Mouse (Mus musculus): Measurements from ENCODE around the gene Bcl11a.
A peak's percentile ranks its signal among the peaks of the same experiment; 100 is the strongest.

Gene Bcl11a

DNA sequence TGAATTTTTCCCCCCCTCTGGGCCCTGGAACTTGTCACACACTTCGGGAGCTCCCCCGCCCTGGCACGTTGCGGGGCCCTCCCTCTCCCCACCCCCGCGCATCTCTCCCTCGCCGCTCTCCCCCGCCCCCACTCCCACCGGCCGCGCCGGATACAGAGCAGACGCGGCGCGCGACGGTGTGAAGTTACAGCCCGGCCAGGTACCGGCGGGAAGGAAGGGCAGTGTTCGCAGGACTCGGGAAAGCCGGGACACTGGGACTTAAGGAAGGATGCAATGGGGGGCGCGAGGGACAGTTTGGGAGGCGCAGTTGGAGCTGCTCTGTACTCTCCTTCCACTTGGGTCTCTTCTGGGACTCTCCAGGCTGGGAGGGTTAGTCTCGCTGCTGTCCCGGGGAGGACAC is 2.7 kb downstream of the Bcl11a start:
- DNase-seq (ENCODE audit: low spot score in 2 of 2) = peak in 1 of 2 experiments; percentile 2

DNA sequence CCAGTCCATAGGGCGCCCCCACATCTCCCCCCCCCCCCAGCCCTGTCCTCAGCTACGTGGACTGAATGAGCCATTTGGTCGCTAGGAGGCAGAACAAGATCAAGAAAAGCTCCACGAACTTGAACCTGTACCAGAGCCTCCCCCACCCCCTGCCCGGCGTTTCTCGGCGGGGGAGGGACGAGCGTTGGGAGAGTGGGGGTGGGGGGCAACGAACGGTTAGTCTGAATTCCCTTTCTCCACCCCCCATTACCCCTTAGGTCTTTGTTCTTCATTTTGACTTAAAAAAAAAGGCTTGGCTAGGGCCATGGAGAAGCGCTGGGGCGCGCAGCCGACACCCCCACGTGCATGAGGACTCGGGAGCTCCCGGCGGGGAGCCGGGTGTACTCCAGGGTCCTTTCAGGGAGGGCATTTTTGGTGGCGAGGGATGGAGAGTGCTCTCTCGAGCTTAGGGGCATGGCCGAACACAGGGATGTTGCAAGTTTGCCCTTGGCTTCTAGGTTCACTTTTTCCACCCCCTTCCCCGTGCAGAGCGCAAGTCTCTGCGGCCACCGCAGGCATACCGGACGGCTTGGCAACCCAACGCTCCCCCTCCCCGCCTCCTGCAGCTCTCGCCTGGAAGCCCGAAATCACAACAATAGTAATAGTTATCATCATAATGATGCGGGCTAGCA is 3.3 kb downstream of the Bcl11a start:
- DNase-seq (ENCODE audit: low spot score in 2 of 2) = peak; percentile 24 to 46

DNA sequence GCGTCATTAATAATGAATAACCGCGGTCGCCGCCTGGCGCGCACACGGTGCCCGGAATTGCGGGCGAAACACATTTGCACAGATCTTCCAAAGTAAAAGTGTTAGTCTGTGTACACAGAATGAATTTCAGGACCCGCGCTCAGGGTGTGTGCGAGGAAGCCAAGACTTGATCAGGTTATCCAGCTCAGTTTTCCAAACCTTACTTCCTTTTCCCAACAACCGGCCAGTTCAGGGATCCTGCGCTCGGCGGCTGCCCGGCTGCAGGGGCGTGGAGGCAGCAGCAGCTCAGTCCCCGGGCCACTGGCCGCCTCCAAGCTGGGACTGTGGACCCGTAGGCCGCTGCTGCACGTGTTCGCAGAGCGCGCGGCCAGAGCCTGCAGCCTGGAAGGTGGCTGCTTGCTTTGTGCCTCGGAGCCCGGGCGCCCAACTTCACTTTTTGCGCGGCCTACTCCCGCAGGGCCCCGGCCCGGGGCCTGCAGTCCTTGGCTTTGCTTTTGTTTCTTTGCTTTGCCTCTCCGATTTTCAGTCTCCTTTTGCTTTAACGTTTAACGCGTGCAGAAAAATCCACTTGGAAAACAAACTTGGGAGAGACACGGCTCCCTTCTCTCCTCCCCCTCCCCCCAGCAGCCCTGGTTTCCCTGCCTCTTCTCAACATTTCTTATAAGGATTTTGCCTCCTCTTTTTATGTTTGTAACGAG is 4.0 kb downstream of the Bcl11a start:
- no peak for DNase-seq (ENCODE audit: low spot score in 2 of 2)

DNA sequence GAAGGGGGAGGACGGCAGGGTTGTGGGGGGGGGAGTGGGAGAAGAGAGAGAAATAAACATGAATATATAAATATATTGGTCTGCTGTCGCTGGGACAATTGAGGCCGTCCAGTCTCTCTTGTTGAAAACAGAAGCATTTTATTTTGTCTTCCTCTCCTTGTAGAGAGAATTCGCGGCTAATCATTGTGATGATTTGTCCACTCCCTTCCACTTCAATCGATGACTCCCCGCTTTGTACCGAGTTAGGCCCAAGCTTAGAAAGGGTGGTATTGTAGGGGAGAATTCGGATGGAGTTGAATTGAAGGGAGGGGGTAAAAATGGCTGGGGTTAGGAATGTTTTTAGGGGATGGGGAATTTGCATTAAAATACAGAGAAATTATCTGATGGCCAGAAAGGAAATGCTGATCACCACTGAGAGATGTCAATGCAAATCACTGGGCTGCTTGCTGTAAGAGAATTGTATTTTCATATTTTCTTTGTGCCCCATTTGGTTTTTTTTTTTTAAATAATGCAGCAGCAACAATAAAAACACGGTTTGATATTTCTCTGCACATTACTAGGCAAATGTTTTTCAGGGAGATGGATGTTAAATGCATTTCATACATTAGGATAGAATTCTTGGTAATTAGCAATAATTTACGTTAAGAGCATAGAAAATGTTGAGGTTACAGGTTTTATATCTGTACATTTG is 4.7 kb downstream of the Bcl11a start:
- no peak for DNase-seq (ENCODE audit: low spot score in 2 of 2)

DNA sequence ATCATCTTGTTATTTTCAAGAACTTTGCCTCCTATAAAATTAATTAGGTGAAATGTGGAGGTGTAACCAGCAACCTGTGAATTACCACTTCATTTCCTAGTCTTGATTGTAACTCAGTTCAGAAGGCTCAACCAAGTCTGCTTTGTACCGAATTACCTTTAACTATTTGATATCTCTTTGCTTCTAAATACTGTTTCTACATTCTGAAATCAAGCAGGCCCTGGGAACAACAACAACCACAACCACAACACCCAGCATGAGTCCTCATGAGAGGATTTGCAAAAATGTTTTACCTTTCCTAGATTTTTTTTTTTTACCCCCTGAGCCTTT is 5.2 kb downstream of the Bcl11a start:
- DNase-seq (ENCODE audit: low spot score in 2 of 2) = no peak

DNA sequence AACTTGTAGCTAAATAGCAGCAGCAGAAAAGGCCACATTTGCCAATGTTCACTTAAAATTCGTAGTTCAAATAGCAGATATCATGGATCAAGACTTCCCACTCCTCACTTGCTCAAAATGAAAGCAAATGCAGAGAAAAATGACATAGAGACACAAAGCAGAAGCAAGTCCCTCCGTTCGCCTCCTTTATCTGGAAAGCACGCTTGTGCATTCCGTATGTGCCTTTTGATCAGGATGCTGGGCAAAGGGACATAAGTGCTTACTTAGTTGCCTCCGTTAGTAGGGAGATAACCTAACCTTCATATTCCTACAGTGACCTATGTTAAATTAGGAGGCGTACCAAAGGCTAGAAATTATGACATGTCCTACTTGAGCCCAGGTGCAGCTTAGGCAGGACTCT is 5.6 kb downstream of the Bcl11a start:
- no peak for DNase-seq (ENCODE audit: low spot score in 2 of 2)

DNA sequence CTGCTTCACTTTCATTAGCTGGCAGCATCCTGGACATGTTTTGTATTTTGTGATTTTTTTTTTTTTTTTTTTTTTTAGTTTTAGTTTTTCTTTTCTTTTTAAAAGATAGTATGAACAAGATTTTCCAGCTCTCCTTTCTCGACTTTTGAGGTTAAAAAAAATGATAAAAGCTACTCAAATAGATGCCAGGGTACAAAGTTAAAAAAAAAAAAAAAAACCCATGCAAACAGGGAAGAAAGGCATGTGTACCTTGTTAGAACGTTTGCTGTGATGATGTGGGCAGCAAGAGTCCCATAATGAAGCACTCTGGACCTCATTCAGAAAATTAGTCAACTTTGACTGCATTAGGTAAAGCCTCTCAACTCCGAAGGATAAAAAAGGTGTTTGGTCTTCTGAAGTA is 6.2 kb downstream of the Bcl11a start:
- no peak for DNase-seq (ENCODE audit: low spot score in 2 of 2)

DNA sequence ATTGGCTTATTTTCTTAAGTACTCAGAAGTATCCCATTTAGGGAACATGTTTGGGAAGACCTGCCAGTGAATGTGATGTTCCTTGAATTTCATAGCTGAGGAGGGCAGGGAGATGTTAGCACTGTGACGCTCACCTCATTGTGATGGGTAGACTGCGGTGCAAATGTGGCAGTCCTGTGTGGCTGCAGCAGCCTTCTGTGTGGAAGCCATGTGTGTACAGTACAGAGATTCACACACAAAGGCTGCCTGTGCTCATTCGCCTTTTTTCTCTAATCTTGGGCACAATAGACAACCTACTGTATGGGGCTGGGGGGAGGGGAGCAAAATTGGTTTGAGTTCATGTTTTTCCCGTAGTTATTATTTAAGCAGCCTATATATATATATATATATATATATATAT is 6.7 kb downstream of the Bcl11a start:
- no peak for DNase-seq (ENCODE audit: low spot score in 2 of 2)

DNA sequence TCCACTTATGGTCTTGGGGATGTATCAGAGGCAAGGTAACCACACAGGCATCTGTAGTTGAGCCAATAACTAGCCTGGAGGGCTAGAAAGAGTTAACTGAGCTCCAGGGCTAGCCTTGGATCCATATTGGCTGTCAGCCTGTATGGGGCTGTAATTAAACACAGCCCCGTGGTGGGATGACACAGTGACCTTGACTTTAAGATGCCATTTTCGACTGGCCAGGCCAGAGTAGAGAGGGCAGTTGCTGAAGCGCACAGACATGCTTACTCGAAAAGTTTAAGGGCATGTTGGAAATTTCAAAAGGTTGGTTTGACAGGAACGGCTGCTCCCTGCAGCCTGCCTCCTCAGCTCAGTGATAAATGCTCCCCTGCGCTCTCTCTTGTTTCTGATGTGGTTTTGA is 8.1 kb downstream of the Bcl11a start:
- DNase-seq (ENCODE audit: low spot score in 2 of 2) = no peak

DNA sequence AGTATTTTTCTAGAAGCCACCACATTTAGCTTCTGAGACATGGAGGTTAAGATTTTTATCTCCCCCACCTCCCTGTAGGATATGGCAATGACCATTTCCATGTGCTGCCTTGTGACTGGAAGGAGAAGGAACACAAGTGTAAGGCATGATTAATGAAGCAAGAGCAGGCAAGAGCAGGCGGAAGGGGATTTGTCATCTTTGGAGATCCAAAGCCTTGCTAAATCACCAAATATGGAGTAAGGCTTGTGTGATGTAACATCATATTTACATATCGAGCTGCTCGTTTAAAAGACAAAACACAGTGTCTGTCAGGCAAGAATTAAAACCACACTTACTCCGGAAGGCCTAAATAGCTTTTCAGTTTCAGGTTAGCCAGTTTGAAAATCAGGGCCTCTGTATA is 9.2 kb downstream of the Bcl11a start:
- no peak for DNase-seq (ENCODE audit: low spot score in 2 of 2)

DNA sequence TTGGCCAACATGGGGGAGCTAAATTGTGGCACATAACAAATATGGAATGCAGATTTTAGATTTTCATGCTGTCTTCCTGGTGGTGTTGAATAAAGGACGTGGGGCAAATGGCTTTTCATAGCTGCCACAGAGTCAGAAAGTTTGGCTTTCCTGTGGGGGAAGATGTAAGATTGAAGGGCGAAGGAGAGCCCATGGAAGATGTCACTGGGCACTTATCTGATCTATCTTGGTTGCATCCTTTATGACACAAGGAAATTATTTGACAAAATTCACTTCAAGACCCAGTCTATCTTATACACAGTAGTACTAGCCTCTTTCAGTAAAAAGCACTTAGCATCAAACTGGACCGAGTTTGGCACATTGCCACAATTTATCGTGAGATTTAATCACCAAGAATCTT is 12.6 kb downstream of the Bcl11a start:
- DNase-seq (ENCODE audit: low spot score in 2 of 2) = no peak

DNA sequence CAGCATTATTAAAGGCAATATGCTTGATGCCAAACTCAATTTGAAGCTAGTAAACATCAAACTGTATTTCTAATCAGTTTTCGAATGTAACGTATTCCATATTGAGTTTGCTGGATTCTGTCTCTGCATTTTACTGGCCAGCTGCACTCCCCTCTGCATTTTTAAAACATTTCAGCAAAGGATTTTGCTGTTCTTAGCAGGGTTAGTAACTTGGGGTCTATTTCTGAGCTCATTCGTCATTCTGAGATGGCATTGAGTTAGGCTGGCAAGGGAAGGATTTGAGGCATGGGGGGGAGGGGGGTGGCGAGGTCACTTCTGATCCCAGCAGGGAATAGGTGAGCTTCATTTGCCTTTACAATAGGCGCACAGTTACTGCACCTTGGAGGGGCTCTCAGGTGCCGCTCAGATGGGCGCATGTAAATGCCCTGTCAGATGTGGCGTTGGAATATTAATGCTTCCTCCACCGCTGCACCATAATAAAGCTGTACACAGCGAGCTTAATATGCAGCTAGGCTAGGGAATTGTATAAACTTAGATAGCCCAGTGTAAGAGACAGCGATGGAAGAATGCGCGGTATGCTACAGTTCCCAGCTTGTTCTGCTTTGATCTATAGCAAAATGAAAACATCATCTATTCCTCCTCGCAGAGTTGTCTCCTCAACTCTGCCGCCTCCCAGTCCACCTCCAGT is 13.7 kb downstream of the Bcl11a start:
- no peak for DNase-seq (ENCODE audit: low spot score in 2 of 2)

DNA sequence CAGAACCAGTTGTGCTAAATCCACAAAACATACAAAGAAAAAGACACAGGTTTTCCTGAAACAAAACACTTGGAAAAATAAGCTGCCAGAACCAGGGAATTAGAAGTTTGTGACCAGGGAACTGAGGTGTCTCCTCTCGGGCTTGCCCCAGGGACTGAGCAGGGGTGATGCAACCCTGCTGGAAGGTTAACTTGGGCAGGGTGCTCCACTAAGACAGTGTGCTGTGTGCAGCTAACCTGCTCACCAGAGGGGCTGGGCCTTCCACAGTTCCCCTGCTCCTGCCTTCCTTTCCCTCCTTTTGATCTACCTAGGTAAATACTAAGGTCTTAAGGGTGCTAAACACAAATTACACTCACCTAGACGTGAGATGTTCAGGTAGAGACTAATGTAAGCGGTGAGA is 14.8 kb downstream of the Bcl11a start:
- DNase-seq (ENCODE audit: low spot score in 2 of 2) = no peak

DNA sequence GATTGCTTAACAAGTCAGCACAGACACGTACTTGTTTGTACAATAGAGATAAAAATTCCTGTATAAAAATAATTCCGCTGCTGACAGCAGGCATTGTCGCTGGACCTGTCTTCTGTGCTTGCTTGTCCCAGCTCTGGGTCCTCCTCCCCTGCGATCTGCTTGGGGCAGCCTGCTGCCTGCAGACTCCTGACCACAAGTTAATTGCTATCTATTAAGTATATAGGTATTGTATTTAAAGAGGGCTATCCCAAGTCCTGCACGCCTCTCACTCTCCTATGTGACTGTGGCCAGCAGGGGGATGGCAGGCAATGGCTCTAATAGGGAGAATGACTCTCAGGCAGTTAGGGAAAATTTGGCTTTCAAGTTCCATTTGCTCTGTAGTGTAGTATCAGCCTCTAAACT is 16.2 kb downstream of the Bcl11a start:
- DNase-seq (ENCODE audit: low spot score in 2 of 2) = no peak

DNA sequence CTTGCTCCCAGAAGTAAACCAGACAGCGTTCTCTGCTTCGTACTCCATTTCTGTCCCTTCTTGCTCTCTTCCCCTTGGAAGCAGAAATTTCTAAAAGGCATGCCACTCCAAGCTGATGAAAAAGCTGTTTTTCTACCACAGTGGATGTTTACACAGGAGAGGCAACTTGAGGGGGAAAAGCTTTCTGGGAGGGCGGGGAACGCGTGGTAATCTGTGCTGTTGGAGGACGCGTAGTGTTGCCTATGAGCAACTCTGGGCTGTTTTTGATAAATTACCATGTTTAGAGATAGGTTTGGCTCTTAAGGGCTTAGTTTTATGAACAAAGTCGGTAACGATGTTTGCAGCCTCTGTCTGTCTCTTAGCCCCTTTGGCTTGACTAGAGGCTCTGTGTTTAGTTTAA is 17.4 kb downstream of the Bcl11a start:
- no peak for DNase-seq (ENCODE audit: low spot score in 2 of 2)

DNA sequence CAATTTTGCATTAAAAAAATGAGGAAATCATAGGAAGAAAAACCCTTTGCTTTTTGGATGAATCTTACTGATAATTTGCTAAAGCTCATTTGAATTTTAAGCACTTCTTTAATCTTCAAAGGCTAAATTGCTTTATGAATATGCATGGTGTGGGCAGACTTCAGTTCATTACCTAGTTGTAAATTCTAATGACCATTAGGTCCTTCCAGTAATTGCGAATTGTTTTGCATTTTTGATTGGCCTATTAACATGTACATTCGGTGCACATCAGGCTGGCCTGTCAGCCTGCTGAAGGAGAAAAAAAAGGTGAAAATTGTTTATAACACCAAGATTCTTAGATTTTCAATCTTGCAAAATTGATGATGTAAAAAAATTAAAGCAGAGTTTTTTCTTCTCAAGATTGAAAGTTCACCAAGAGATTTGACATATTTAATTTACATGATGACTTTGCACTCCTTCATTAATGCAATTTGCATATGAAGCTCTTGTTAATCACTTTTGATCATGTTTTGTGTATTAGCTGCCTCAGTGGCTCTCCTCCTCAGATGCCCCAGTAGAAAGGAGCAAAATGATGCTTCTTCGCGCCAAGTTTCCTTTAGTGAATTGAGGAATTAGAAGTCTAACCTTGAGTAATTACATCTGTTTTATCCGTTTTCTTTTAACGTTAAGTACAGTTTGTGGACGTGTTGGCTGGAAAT is 17.9 kb downstream of the Bcl11a start:
- no peak for DNase-seq (ENCODE audit: low spot score in 2 of 2)

DNA sequence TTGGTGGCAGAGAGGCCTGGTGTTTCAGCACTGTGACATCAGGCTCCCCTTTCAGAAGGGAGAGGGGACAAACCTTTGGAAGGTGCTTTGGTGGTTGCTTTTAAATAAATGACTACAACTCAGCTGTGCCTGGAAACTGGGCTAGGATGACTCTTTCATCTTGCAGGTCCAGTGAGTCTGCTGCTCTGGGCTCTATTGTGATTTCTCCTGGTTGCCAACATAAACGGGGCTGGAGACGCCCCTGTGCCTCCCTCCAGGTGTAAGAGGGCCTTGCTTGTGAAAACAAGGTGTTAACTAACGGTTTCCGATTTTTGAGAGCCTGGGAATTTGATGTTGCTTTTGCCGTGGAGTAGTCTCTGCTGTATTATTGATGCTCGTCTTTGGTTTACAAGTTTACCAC is 18.6 kb downstream of the Bcl11a start:
- DNase-seq (ENCODE audit: low spot score in 2 of 2) = no peak

DNA sequence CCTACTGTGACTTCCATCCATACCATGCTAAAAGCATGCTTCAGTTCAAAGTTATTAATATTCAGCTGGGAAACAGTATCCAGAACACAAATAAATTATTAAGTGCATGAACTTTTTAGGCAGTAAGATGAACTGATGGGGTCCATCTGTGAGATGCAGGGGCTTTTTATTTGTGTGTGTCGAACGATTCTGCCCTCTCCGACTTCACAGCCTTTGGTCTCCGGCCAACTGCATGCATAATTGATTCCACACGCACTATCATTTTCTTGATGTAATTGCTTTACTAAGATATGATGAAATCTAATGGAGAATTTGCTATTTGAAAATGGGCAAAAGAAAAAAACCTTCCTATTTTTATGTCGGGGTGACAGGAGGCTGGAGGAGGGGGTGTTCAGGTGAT is 19.2 kb downstream of the Bcl11a start:
- no peak for DNase-seq (ENCODE audit: low spot score in 2 of 2)

DNA sequence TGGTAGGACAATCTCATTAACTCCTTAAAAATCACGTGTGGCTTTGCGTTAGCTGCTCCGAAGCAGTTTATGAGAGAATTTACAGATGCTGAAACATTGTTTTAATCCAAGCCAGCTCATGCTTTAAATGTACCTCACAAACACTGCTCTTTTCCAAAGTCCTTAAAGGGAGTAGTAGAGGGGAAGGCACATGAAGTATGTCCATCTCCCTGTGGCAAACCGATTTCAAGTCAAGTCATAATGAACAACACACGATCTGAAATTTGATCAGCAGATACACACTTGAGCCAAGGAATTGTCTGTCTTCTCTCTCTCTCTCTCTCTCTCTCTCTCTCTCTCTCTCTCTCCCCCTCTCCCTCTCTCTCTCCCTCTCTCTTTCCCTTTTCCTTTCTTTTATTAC is 20.2 kb downstream of the Bcl11a start:
- DNase-seq (ENCODE audit: low spot score in 2 of 2) = no peak

DNA sequence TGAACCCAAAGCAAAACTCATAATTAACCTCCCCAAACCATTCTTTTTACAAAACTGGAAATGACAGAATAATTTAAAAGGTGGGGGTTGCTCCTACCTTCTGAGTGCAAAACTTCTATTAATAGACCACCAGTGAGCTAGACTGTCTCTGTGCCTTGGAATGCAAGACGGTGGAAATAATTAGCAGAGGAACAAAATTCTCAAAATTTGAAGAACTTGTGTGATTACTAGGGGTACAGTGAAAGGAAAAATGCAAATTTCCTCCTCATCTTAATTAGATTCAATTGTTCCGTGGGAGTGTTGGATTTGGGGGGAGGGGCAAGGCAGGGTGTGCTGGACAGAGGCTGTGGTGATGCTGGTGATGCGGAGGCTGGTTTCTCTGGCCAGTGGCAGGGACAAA is 20.8 kb downstream of the Bcl11a start:
- no peak for DNase-seq (ENCODE audit: low spot score in 2 of 2)

DNA sequence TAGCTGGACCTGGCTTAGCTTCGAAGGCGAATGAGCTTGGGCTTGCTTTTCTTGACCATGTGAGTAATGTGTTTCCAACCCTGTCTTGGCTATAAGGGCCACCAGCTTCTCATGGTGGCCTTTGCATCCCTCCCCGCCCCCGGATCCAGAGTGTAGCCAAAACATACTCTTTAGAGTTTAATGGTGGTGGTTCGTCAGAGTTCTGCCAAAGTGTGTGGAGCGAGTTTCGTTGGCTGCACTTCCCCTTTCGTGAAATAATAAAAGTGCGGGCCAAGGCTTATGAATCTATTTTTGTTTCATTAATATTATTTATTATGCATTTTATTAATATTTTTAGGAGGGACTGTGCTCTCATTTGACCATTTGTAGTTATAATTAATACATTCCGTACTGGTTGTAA is 21.4 kb downstream of the Bcl11a start:
- DNase-seq (ENCODE audit: low spot score in 2 of 2) = no peak

DNA sequence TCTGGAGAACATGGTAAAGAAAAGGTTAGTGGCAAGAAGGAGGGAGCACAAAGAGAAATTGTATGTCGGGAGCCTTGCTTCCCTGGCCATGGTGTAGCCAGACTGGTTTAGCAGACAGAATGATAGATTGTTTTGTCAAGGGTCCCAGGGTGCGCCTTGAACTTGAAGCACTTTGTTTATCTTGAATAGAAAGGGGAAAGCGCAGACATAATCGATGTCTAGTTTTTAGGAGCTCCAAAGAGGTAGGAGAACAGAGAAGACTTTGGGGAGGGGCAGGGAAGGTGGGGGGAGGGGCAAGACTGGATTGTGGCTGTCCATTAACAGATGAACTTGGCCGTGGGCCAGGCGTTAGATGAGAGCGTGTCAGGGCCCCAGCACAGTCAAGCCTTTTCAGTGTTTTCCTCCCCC is 22.0 kb downstream of the Bcl11a start:
- no peak for DNase-seq (ENCODE audit: low spot score in 2 of 2)
